Mouse (Mus musculus): ENCODE results near the gene 2310079G19Rik. TPM values are rescaled to one million over a fixed set of nuclear protein-coding genes. Genes with fewer than 3 reads are reported as not detected.

2310079G19Rik gene
- not detected in 2 replicates for polyA plus RNA-seq (2012; rRNA removed)

DNA sequence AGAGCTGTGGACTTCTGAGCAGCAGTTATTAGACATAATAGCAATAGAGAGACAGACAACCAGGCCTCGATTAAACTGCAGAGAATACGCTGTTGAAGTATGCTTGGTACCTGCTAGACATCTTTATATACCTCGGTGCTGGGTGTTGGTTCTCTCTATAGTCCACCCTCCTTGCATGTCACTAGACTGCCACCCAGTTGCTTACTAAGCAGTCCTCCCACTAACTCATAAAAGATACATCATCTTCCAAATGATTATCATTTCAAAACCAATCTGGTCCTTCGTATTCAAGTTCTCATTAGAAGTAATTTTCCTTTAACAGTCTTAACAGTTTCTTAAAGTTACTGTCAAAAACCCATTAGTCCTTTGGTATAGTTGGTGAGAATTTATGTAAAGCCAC is at the start of gene 2310079G19Rik:
Gene 2310079G19Rik, minus strand, starts transcription at position 101 of the 400 bp plus-strand sequence.
- DNase-seq (ENCODE audit: low read depth, low spot score), result no peak
- WGBS, result 93% methylated on average over 4 of the region's 4 CpGs

DNA sequence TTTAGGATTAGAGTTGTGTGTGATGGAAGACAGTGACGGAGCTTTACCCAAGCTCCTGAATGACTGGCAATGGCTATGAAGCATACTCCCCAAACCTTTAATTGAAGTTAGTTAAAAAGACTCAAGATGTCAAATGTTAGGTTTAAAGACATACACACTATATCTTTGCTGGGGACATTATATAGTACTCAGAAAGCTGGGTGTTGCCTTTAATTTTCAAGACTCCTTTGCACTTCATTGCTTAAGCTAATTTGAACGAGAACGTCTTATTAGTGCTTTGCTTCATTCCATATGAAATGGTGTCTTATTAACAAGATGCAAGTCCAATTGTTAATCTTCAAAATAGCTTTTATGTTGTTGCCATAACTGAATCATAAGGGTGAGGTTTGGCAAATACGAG is 44.1 kb upstream of the 2310079G19Rik start, which contains the start of gene Krtap27-1:
Gene Krtap27-1, minus strand, starts transcription at position 101 of the 400 bp plus-strand sequence.
- DNase-seq (ENCODE audit: low read depth, low spot score), result no peak
- WGBS, result 93% methylated on average over 4 of the region's 4 CpGs

DNA sequence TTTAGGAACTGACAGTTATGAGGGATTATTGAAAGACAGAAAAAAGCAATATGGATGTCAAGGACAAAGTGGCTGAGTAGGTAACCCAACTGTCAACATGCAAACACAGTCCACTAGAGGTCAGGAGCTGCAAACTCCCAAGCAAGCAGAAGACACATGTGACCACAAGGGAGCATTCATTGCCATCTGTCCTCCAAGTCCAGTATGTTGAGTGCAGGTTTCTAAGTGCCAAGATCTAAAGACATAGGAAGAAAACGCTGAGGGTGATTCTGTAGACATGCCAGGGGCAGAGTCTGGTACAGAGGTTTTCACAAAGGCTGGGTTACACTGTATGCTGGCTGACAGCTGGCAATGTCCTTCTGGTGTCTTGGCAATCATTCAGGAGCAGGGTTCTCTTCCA is 30.0 kb upstream of the 2310079G19Rik start:
- 21% methylated on average over 1 of the region's 1 CpGs for WGBS
- DNase-seq (ENCODE audit: low read depth, low spot score), result no peak

DNA sequence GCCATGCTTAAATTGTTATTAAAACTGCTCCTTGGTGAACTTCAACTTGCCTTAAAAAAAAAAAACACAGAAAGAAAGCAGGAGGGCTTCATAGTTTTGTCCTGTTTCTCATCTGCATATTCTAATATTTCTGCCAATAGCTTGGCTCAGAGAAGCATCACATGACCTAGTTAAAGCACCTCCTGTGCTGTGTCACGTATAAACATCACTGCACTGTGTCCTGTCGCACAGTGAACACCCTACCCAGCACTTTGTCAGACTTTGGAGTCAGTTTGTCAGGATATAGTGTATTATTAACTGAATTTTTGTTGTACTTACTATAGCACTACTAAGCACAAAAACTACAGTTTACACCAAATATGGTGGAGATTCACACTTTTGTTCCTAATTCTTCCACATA is 24.5 kb upstream of the 2310079G19Rik start:
- no peak for DNase-seq (ENCODE audit: low read depth, low spot score)
- WGBS, result 27% methylated on average over 2 of the region's 2 CpGs

DNA sequence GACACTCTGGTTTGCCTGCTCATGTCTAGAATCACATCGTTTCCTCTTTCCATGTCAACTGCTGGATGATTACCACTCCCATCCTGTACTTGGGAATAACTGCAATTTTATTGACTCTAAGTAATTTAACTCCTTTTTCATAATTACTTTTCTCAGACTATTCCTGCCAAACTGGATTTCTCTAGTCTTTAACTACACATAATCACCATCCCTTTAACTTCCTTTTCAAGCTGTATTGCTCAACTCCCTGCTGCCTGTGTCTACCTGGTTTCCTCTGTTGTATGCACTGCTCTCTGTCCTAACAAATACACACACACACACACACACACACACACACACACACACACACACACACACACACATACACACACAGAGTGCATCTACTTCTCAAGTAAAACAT is 23.6 kb upstream of the 2310079G19Rik start:
- peak; percentile 70 for DNase-seq (ENCODE audit: low read depth, low spot score)
- 20% methylated on average over 1 of the region's 1 CpGs for WGBS

DNA sequence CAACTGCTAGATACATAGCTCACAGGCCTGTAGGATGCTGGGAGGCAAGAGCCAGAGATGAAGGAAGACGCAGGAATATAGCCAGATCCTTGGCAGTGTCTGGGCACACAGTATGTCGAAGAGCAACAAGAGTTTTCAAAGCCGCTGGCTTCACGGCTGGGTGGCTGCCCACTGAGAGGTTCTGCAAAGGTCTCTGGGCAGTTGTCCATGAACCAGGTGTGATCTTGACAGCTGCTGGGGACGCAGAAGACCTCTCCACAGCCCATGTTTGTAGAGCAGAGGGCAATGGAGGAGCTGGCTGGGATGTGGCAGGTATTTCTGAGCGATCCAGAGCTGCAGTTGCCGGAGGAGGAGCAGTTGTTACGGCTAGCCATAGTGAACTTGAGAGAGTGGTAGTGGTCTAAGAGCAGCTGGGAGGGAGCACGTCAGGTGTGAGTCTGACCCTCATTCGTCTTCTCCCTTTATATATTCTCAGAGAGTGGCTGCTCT is 19.9 kb upstream of the 2310079G19Rik start, which contains the start of gene Krtap26-1:
Gene Krtap26-1, minus strand, starts transcription at position 439 of the 489 bp plus-strand sequence.
- no peak for DNase-seq (ENCODE audit: low read depth, low spot score)
- 78% methylated on average over 10 of the region's 10 CpGs for whole genome bisulfite sequencing

DNA sequence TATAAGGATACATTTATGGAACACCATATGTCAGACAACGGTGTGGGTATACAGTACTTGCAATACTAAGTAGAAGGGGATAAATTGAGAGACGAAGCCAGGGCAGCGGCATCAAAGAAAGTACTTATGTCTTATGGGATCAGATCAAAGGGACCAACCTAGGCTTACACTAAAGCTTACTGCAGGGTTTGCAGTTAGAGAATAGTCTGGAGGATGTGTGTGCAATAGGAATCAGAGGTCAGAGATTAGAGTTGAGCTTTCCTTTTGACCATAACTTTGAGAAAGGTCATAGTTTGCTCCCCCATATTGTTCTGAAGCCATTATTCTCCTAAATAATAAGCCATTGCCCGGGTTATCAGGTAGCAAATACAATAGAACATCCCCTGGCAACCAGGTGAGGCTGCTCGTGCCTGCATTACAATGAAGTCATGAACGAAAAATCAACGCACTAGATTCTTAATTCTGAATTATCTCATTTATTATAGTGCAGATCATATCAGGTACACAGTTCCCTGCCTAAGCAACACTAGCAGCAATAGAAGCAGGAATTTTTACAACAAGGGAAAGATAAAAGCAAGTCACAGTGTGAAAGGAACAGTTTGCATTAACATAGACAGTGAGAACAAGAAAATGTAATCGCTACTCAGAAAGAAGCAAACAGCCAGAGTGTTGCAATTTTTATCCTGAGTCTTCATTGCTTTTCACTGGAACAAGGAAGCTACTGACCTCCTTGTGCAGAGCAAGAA is 19.1 kb upstream of the 2310079G19Rik start:
- 72% methylated on average over 8 of the region's 8 CpGs for WGBS
- no peak for DNase-seq (ENCODE audit: low read depth, low spot score)

DNA sequence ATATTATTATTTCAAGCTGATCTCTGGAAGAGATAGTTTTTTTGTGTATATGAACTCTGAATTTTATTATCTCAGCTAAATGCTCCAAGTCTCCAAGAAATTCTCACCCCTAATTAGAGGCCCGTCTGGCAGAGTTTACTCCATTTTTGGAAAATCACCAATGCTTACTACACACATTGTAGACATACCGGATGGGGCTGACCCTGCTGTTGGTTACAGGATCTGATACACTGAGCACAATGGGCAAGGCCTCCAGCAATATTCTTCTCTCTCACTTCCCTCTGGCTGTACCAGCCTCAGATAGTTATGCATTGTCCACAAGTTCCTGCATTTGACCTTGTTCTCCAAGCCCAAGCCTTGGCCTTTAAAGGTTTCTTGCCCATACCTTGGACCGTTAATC is 12.6 kb upstream of the 2310079G19Rik start:
- DNase-seq (ENCODE audit: low read depth, low spot score), result no peak
- 83% methylated on average over 3 of the region's 3 CpGs for WGBS

DNA sequence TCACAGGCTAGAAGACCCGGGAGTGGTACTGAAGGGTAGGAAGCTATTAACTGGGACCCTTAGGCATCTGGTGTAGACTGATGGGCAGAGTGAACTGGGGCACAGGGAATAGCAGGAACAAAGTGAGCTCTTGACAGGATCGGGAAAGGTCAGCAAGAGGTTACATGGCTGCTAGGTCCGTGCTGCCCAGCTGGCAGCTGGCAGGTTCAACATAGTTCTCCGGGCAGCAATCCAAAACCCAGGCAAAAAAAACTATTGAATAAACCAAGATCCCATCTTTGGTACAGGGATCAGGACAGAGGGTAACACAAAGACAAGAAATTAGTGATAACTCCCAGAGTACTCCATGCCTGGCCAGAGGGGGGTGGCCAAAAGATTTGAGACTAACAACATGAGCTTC is 7.7 kb upstream of the 2310079G19Rik start:
- WGBS, result 16% methylated on average over 4 of the region's 4 CpGs
- DNase-seq (ENCODE audit: low read depth, low spot score), result no peak

DNA sequence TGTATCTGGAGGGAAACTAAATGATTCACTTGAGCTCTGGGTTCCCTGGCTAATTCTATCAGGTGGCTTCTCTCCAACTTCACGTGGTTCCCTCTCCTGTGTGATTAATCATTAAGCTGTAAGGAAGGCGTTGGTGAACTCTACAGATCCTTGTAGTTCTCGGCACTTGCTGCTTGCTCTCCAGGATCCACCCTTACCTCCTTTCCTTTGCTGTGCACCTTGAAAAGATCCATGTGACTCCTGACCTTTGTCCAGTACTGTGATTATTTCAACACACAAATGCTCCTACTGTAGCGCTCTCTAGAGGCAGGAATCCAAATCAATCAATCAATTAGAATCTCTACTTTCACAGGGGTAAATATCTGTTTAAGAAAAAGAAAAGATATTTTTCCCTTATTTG is 4.0 kb upstream of the 2310079G19Rik start:
- peak; percentile 93 for DNase-seq (ENCODE audit: low read depth, low spot score)
- WGBS, result 30% methylated on average over 4 of the region's 4 CpGs

DNA sequence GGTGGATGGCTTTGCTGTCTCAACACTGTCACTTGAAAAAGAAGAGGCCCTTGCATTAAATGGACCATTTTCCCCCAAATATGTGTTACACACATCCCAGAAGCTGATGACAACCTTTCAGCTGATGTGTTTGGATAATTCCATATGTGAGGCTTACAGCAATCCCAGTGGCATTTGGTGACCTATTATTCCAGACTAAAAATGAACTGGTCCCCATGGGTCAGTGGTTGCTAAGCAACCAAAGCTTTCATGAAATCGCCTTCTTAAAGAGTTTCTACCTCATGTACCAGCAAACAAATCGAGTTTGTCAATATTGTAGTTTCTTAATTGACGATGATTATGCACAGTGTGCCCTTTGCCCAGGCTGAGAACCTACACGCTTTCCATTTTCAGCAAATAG is 14.8 kb downstream of the 2310079G19Rik start:
- WGBS, result 82% methylated on average over 4 of the region's 4 CpGs
- DNase-seq (ENCODE audit: low read depth, low spot score), result no peak

DNA sequence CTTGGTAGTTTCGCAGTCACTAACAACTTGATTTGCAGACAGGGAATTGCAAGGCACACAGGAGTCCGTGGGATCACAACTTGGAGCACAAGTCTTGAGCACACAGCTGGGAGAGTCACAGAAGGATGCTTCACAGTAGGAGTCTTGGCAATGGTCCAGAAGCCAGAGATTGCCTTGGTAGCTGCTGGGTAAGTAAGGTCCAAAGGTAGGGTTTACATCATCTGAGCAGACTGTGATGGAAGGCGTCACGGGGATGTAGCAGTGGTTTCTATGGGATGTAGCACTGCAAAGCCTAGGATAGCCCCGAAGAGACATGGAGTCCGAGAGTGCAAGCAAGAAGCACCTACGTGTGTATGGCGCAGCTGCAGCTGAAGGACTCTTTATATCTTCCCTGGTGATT is 15.5 kb downstream of the 2310079G19Rik start, which contains the start of gene Krtap24-1:
Gene Krtap24-1, minus strand, starts transcription at position 358 of the 400 bp plus-strand sequence.
- WGBS, result 70% methylated on average over 8 of the region's 8 CpGs
- DNase-seq (ENCODE audit: low read depth, low spot score), result no peak

DNA sequence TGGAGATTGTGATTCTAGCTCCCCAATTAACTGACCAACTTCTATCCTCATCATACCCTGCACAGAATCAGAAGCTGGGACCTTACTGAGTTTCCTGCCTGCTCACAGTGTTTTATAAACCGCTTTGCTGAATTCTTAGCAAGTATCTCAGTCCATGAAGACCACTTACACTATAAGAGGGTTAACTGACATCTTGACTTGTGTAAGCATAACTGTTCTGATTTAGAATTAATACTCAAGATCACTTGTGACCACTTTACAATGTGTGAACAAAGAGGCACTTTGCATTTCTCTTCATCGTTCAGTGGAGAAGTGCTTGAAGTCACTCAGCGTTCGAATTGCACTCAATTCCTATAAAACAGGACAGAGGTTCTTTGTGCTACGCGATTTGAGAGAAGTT is 22.9 kb downstream of the 2310079G19Rik start:
- whole genome bisulfite sequencing, result 79% methylated on average over 6 of the region's 6 CpGs
- no peak for DNase-seq (ENCODE audit: low read depth, low spot score)

DNA sequence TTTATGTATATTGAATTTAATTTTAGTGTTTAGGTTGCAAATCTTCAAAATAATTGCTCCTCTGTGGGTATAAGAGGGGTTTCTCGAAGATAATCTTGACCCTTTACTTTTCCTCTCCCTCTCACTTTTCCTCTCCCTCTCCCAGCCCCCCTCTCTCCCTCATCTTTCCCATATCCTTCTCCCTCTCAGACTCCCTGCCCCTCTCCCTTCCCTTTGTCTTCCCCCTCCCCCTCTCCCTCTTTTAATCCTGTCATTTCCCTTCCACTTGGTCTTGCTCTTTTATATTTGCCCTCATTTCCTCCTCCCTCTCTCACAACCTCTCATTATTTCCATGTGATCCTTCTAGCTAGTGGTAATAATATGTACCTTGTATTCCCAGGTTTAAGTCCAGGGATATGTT is 25.0 kb downstream of the 2310079G19Rik start:
- DNase-seq (ENCODE audit: low read depth, low spot score), result no peak
- WGBS, result 64% methylated on average over 1 of the region's 1 CpGs

DNA sequence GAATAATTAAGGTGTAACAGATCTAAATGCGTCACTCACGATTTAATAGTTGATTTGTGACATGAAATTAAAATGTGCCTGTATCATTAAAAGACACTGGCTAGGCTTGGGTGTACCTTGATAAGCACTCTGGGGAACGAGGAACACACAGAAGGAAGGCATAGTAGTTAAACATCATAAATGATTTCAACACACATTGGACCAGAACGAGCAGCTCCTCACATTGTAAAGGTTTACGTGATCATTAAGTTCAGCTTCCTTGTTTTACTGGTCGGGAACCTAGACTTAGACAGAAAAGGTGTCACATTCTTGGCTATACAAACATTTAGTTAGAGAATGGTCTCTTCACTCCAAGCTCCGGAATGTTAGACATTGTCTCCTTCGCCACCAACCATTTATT is 27.2 kb downstream of the 2310079G19Rik start:
- 20% methylated on average over 8 of the region's 8 CpGs for WGBS
- DNase-seq (ENCODE audit: low read depth, low spot score), result peak; percentile 72

DNA sequence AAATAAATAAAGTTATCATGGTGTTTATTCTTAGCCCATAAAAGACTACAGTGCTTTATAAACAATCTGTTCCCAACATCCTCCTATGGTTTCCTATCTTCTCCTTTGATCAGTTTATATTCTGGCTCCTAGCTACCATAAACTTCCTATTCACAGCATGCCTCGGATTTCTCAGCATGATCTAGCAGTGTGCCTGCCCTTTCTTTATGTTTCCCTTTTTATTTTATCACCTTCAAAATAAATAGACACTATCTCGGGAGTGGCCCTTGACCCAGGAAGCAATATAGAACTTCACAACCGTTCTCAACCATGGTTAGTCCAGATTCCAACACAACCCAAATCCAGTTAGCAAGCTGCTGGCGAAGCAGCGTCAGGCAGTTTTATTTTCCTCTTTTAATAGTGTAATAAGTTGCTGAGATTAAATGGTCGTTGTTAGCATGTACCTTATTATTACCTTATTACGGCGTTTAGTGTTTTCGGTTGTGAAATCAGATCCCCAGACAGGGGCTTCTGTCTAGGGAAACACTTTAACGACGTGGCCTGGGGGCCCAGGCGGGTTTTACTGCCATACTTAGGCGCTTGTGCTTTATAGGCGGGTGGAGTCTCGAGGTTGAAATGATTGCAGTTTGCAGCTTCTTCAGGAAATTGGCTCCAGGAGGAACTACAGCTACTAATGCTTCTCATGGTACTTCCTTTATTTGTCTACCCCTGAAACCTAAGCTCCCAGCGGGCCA is 27.8 kb downstream of the 2310079G19Rik start:
- DNase-seq (ENCODE audit: low read depth, low spot score), result peak; percentile 73
- 6% methylated on average over 16 of the region's 16 CpGs for WGBS

DNA sequence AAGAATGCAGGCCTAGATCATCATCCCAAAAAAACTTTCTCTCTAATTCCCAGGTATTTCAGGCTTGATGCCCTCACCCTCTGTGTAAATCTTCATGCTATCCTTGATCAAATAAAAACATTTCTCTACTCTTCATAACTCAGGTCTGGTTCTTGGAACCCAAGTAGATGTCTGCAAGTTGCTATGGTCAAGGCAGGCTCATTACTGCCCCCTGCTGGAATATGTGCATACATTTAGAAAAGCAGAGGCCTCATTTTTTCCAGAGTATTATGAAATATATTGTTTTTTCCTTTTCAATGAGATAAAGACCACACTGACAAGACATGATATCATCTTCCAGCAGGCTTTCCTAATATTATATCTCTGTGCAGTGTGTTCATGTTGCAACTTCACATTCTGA is 34.7 kb downstream of the 2310079G19Rik start:
- DNase-seq (ENCODE audit: low read depth, low spot score), result no peak

DNA sequence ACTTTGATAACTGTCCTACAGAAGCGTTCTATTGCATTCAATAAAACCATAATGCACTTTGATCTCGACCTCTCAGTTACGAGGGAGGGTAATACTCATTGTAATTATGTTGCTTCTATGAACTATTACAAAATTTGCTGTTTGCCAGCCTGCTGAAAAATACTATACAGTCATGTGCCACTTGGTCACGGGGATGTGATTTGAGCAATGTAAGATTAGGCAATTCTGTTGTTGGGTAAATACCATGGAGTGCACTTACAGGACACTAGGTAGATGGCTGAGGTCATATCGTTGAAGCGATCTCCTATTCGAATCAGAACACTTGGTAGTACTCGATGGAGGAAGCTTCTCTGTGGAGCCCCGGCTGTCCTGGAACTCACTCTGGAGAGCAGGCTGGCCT is 44.1 kb downstream of the 2310079G19Rik start:
- 45% methylated on average over 9 of the region's 9 CpGs for WGBS
- no peak for DNase-seq (ENCODE audit: low read depth, low spot score)
